Mouse (Mus musculus): ENCODE data around the gene Rgs21.

The Rgs21 gene

GRCm38 (mm10) chr1:144567567-144567966 lies at the start of gene Rgs21:
Rgs21 (minus strand) TSS chr1:144567667.
- no peak for DNase-seq (ENCODE audit: low read depth, low spot score)

- DNase-seq (ENCODE audit: low read depth, low spot score): no peak
These were observed 36.6 kb upstream of the Rgs21 start for GRCm38 (mm10) chr1:144604071-144604470.

GRCm38 (mm10) chr1:144602987-144603386 lies 35.5 kb upstream of the Rgs21 start:
- no peak for DNase-seq (ENCODE audit: low read depth, low spot score)

- no peak for DNase-seq (ENCODE audit: low read depth, low spot score)
These were observed 11.9 kb upstream of the Rgs21 start for GRCm38 (mm10) chr1:144579321-144579720.

DNA sequence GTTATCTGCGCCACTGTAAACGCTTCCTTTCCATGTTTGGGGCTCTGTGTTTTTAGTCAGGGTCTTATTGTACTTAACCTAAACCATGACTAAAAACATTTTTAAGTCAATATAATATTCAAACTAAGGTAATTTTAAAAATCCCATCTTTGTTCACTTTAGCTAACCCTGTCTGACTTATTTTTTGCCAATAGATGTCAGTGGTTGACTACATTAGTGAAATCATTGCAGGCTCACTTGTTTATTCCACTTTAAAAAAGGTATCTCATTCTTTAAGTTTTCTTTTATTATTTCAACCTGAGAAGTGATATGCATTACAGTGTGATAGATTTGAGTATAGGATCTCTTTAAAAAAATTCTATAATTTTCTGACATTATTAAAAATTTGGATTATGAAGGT lies 5.5 kb upstream of the Rgs21 start:
- no peak for DNase-seq (ENCODE audit: low read depth, low spot score)

DNA sequence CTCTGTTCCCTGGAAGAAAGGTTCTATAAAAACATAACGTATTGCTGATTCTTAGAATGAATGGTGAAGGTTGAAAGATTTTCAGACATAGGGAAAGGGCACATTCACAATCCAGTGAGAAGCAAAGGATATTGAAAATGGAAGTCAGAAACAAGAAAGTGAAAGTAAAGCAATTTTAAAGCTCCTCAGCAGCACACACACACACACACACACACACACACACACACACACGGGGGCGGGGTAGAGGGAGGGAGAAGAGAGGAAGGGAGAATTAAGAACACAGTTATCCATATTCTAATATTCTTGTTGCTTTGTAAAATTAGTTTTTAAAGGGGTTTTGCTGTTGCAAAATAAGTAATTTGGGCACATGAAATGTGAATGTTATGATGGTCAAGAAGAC lies 2.4 kb upstream of the Rgs21 start:
- no peak for DNase-seq (ENCODE audit: low read depth, low spot score)

GRCm38 (mm10) chr1:144545142-144545541 lies 22.3 kb downstream of the Rgs21 start:
- no peak for DNase-seq (ENCODE audit: low read depth, low spot score)

DNA sequence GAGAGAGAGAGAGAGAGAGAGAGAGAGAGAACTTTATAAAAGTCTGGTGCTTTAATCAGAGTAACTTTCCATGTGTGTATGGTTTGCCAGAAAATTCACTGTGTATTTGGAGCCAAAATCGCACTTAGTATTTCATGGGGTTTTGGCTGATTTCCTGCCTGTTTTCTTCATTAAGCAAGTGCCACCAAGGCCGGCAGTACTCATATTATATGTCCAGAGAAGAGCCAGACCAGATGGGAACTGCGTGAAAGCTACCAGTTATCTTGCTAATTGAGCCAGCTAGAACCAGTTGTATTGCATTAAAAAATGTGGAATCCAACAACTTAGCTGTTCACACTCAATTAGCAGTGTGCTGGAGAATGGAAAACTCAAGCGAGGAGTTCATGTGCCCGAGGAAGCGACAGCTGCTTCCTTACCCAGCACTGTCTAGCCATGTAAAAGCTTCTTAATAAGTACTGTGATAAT lies 22.9 kb downstream of the Rgs21 start:
- DNase-seq (ENCODE audit: low read depth, low spot score): no peak

GRCm38 (mm10) chr1:144531746-144532145 lies 35.7 kb downstream of the Rgs21 start:
- no peak for DNase-seq (ENCODE audit: low read depth, low spot score)

DNA sequence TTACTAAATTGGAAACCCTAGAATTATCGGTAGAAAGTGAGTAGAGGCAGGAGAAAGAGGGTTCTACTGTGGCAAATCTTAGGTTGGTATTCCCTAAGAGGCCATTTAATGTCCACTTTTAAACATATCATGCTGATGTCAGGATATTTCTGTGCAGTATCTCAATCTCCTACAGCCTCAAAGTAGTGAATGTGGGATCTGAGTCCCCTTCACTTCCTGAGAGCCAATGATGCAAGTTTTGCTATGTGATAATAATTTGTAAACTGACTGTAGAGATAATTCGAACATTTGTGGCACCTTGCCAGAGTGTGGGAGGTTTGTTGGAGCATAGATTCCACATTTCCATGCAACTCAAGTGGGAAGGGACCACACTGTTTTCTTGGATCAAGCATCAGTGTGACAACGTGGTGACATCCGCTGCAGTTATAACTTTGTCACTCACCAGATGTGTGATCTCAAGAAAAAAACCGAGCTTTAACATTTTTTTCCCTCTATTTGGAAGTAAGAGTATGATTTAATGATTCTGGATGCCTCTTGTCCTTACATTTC lies 49.5 kb downstream of the Rgs21 start:
- DNase-seq (ENCODE audit: low read depth, low spot score): no peak

- DNase-seq (ENCODE audit: low read depth, low spot score): no peak
These were observed 65.2 kb downstream of the Rgs21 start for GRCm38 (mm10) chr1:144502241-144502640.

DNA sequence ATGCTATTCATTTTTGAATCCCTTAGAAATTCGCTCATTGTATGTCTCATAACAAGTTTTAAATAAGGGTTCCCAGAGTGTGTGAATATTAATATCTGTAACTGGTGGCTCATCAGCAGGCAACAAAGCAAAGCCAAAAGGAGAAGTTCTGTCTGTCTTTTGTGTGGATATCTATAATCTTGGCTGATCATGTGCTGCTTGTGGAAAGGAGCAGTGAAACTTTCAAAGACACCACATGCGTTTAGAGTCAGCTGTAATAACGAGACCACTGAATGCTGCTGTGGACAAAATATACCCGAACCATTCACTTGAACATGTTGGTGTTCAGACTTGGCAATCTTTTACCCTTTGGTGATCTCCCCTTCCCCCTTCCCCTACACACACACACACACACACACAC lies 67.0 kb downstream of the Rgs21 start:
- DNase-seq (ENCODE audit: low read depth, low spot score): no peak

GRCm38 (mm10) chr1:144499719-144500118 lies 67.7 kb downstream of the Rgs21 start:
- no peak for DNase-seq (ENCODE audit: low read depth, low spot score)

DNA sequence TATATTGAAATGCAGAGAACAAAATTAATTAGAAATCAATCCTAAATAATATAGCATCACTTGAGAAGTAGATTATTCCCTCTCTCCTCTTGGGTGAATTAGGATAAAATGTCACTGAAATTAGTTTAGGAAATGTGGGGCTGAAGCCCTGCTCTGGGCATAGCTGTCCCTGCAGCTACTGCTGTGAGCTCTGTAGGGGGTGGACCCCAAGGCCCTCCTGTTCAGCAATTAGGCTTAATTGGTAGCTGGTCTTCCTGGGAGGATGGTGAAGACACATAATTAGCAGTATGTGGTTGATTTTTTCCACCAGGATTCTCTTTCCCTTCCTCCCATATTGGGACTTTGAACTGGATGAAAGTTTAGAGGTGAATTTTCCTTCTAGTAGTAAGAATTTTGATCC lies 68.7 kb downstream of the Rgs21 start:
- DNase-seq (ENCODE audit: low read depth, low spot score): no peak

DNA sequence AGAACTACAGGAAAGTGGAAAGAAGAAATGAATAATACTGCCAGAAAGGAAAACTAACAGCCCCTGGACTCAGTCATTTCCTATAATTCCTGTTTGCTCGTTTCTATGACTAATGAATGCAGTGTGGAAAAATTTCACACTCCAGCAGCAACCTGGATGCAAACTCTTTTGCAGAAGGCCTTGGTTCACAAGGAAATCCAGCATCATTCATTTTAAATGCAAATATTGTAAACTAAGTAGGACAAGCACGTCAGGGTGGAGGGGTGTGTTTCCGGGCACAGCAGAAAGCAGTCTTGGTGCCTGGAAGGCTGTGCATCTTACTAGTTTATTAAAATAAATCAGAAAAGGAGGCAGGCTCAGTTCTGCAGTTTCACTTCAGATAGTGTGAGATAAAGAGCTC lies 69.4 kb downstream of the Rgs21 start:
- DNase-seq (ENCODE audit: low read depth, low spot score): no peak

DNA sequence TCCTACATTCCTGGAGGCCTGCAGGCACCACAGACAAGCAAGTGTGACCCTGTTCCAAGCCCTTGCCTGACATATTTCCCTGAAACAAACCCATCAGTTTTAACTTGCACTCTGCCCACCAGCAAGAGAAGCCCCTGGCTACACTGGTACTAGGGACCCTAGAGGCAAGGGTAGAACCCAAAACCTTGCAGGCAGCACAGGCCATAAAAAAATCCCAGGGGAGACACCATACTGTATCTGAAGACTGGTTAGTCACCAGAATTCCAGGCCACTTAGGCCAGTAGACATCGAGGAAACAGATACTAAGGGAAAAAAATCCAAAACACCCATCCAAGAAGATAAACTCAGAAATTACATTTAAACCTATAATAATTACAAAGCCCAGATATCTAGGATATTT lies 74.1 kb downstream of the Rgs21 start:
- DNase-seq (ENCODE audit: low read depth, low spot score): no peak

GRCm38 (mm10) chr1:144488223-144488835 lies 79.1 kb downstream of the Rgs21 start:
- DNase-seq (ENCODE audit: low read depth, low spot score): no peak

Measured in R1 (cell line).